Mouse (Mus musculus): ENCODE data around the gene Rit1.
"Not testable (repeated sequence)": the region's sequence is repeated elsewhere in the genome, so short reads cannot be mapped to it uniquely, and the experiment has no call there.

DNA sequence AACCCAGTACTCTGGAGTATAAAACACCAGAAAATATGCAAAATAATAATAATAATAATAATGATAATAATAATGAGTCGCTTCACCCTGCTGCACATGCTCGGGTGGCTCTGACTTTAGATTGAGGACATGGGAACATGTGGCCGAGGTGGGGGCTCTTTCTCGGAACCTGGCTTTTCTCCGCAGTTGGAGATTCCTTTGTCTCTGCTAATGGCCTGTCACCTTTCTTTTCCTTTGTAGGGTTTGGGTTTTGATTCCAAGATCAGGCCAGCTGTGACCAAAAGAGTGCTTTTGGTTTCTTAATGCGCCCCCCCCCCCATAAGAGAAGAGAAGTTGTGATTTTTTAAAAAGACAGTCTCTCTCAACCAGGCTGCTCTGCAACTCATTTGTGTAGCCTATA is 56.5 kb downstream of the Rit1 start:
- not testable (repeated sequence) for TF ChIP-seq MAX (IDR thresholded peaks at IDR 0.05); CTCF (IDR thresholded peaks at IDR 0.05; ENCODE audit: control insufficient read depth, insufficient read depth, insufficient read length)
